Mouse (Mus musculus) embryonic fibroblast, embryonic 13.5 days (primary cell): ENCODE measurements at regions not wholly inside any gene's neighbourhood (a gene's known extent, or its start where the extent isn't known, plus 50 kb on each side); places are given as distances from the start of the nearest gene placed in this dataset.

Experiments used
- H3K27ac ChIP-seq: 2 replicates; pipeline ENCODE4 v1.5.1; 2012; ENCODE audit warnings: low read length, control low read depth, inconsistent platforms; ENCODE audit not compliant: insufficient read depth
- H3K4me1 ChIP-seq: 2 replicates; pipeline ENCODE4 v1.6.1; 2011; ENCODE audit warnings: low read length; ENCODE audit not compliant: control insufficient read depth, insufficient read depth
- H3K4me3 ChIP-seq: 2 replicates; pipeline ENCODE4 v1.5.1; 2011; ENCODE audit warnings: mild to moderate bottlenecking, control low read depth, low read length; ENCODE audit not compliant: insufficient read depth
- CTCF ChIP-seq: IDR thresholded peaks from 2 replicates; pipeline ENCODE4 v1.5.1; 2011; ENCODE audit warnings: mild to moderate bottlenecking, control low read depth, low read length, moderate library complexity, borderline replicate concordance; ENCODE audit not compliant: insufficient read depth
- POLR2A ChIP-seq: IDR thresholded peaks from 2 replicates; pipeline ENCODE4 v1.6.1; 2011; ENCODE audit warnings: low read depth, mild to moderate bottlenecking, control low read depth, low read length, moderate library complexity

DNA sequence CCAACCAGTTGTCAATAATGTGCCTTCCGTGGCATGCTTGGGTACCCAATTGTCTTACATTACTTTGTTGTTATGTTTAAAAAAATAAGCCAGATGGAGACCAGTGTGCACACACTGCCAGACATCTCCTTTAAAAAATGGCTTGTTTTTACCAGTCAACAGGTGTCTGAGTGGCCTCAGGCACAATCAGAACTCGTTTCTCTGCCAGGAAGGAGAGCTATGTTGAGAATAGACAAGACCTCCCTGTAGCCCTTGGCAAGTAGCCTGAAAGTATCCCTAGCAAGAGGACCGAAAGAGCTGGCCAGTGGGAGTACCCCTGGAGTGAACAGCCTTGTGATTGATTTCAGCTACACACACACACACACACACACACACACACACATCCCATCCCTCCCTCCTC lies 74.8 kb upstream of the Ptprt start:
- Histone ChIP-seq H3K27ac (no peak overlapping the region), H3K4me3 (no peak overlapping the region), H3K4me1 (no peaks in the 10 kb centered on the region)
- no peak for TF ChIP-seq CTCF
- no peak for TF ChIP-seq POLR2A

- TF ChIP-seq POLR2A (no peak), CTCF (no peak)
- H3K4me3 ChIP-seq, result no peak overlapping the region
Observed at GRCm38 (mm10) chr2:162734286-162734685, 73.3 kb upstream of the Ptprt start.

DNA sequence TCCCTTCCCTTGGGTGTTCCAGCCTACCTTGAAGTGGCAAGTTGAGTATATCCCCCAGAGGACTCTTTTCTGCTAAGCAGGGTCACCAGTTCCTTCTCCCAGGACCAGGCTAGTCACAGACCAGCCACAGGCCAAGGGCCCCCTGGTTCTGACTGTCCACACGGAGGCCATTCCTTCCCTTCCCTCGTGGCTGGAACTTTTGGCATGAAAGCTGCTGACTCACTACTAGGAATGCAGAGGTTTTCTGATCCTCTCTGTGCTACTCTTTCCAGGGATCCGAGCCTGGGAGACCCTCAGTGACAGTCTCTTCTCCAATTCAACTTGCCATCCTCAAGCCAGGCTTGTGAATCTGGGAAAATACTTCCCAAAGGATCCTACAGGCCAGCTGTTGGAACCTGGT lies 59.1 kb upstream of the Ptprt start:
- TF ChIP-seq POLR2A, result no peak
- no peak for TF ChIP-seq CTCF
- Histone ChIP-seq H3K4me1 (peaks cover 6% of the 10 kb centered on the region; the same call in 1 of the 2 replicates), H3K4me3 (no peak overlapping the region), H3K27ac (no peak overlapping the region)

More at GRCm38 (mm10) chr2:162734286-162734685, 73.3 kb upstream of the Ptprt start:
- no peaks in the 10 kb centered on the region for H3K4me1 ChIP-seq
- no peak overlapping the region for H3K27ac ChIP-seq

- no peak overlapping the region for H3K27ac ChIP-seq
- TF ChIP-seq CTCF, result peak; percentile 7; the same call in 1 of the 2 replicates
- TF ChIP-seq POLR2A, result no peak
- H3K4me3 ChIP-seq, result no peak overlapping the region
- H3K4me1 ChIP-seq, result peaks cover 6% of the 10 kb centered on the region; the same call in 1 of the 2 replicates
Observed at GRCm38 (mm10) chr2:162718466-162718865, 57.5 kb upstream of the Ptprt start.

- Histone ChIP-seq H3K27ac (no peak overlapping the region), H3K4me3 (no peak overlapping the region), H3K4me1 (no peaks in the 10 kb centered on the region)
- TF ChIP-seq CTCF (no peak), POLR2A (no peak)
Observed at GRCm38 (mm10) chr2:162714976-162715375, 54.0 kb upstream of the Ptprt start.

- no peaks in the 10 kb centered on the region for H3K4me1 ChIP-seq
- no peak overlapping the region for H3K4me3 ChIP-seq
- TF ChIP-seq CTCF (no peak), POLR2A (no peak)
- no peak overlapping the region for H3K27ac ChIP-seq
Observed at GRCm38 (mm10) chr2:162712972-162713371, 52.0 kb upstream of the Ptprt start.

DNA sequence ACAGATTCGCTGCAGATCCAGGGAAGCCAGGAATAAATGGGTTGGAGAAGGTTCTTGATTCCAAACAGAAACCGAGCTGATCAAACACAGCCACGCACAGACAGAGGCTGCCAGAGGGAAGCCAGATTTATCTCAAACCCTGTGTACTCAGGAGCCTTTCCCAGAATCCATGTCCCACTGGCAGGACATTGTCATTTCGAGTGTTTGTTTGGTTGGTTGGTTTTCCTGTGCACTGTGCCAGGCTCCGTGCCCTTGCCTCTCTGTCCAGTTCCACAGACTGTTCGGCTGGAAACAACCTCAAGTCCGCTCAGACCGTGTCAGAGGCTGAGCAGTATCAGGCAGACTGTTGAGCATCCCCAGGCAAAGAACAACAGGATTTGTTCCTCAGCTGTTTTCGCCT lies 51.4 kb upstream of the Ptprt start:
- no peaks in the 10 kb centered on the region for H3K4me1 ChIP-seq
- no peak overlapping the region for H3K4me3 ChIP-seq
- H3K27ac ChIP-seq, result no peak overlapping the region
- TF ChIP-seq POLR2A, result no peak
- TF ChIP-seq CTCF, result no peak
